Mouse (Mus musculus): ENCODE results near the gene Gm17334.

DNA sequence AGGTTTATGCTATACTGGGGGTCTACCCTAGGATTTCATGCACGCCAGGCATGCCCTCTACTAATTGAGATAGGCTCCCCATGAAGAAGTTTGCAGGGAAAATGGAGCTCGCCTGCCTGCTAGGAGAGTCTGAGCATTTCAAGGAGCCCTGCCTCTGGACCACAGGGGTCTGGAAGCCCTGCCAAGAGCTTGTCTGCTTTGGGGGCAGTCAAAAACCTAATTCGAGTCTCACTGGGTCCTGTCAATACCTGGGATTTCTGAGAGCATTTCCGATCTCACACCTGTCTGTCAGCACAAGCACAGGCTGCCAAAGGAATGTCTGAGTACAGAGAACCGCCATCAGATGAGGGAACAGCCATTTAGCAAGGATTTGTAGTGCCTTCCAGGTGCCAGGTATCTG, 8.4 kb downstream of the Gm17334 start:
- TF ChIP-seq CTCF (IDR thresholded peaks at IDR 0.05; ENCODE audit: insufficient read depth, low read length) (no peak), POLR2A (IDR thresholded peaks at IDR 0.05; ENCODE audit: borderline replicate concordance, extremely low read depth, low read depth, low read length) (no peak)

Data from lung, adult 2 months (tissue).